Mouse (Mus musculus) myocyte (in vitro differentiated cells): ENCODE measurements around the gene Brinp3. TPM values are rescaled to one million over a fixed set of nuclear protein-coding genes. Genes with fewer than 3 reads are reported as not detected.

Experiments used
- H3K27me3 ChIP-seq: one replicate; pipeline ENCODE4 v1.6.1; 2011; ENCODE audit not compliant: control insufficient read depth, insufficient read depth, insufficient read length
- H3K36me3 ChIP-seq: one replicate; pipeline ENCODE4 v1.6.1; 2011; ENCODE audit not compliant: control insufficient read depth, insufficient read depth
- H3K4me2 ChIP-seq: one replicate; pipeline ENCODE4 v1.6.1; 2011; ENCODE audit warnings: low read depth, control low read depth
- H3K4me3 ChIP-seq: one replicate; pipeline ENCODE4 v1.5.1; 2011; ENCODE audit warnings: mild to moderate bottlenecking, control low read depth, moderate library complexity
- H3K79me2 ChIP-seq: one replicate; pipeline ENCODE4 v1.6.1; 2011; ENCODE audit not compliant: control insufficient read depth, insufficient read depth
- H3ac ChIP-seq: one replicate; pipeline ENCODE4 v1.6.1; 2011; ENCODE audit not compliant: control insufficient read depth, insufficient read length
- CEBPB ChIP-seq: IDR thresholded peaks from 2 replicates; pipeline ENCODE4 v1.6.1; 2011; ENCODE audit warnings: mild to moderate bottlenecking, moderate library complexity; ENCODE audit not compliant: poor library complexity, insufficient read depth, severe bottlenecking
- E2F4 ChIP-seq: IDR thresholded peaks from one replicate; pipeline ENCODE4 v1.6.1; 2011; ENCODE audit warnings: mild to moderate bottlenecking, control low read depth, moderate library complexity; ENCODE audit not compliant: insufficient read depth
- MAX ChIP-seq: IDR thresholded peaks from one replicate; pipeline ENCODE4 v1.6.1; 2011; ENCODE audit warnings: low read depth, mild to moderate bottlenecking, control low read depth
- MYOD1 ChIP-seq, 3 experiments: IDR thresholded peaks; one replicate each; pipeline ENCODE4 v1.6.1; 2011; ENCODE audit warnings: control low read depth in 2 of 3, low read depth in 2 of 3, mild to moderate bottlenecking in 2 of 3, moderate library complexity in 1 of 3; ENCODE audit not compliant: insufficient read length in 2 of 3, control insufficient read depth in 1 of 3
- MYOG ChIP-seq, 3 experiments: IDR thresholded peaks; one replicate each; pipeline ENCODE4 v1.6.1; 2011; ENCODE audit warnings: control low read depth in 2 of 3, low read depth in 2 of 3, mild to moderate bottlenecking in 2 of 3; ENCODE audit not compliant: insufficient read length in 2 of 3, control insufficient read depth in 1 of 3, insufficient read depth in 1 of 3
- POLR2A ChIP-seq: IDR thresholded peaks from one replicate; pipeline ENCODE4 v1.6.1; 2011; ENCODE audit warnings: low read depth, mild to moderate bottlenecking, control low read depth, moderate library complexity; ENCODE audit not compliant: insufficient read length
- POLR2AphosphoS2 ChIP-seq: IDR thresholded peaks from one replicate; pipeline ENCODE4 v1.6.1; 2011; ENCODE audit warnings: low read depth, control low read depth; ENCODE audit not compliant: insufficient read length
- REST ChIP-seq: IDR thresholded peaks from one replicate; pipeline ENCODE4 v1.6.1; 2011; ENCODE audit warnings: mild to moderate bottlenecking, control low read depth, moderate library complexity; ENCODE audit not compliant: insufficient read depth, insufficient read length
- SRF ChIP-seq: IDR thresholded peaks from one replicate; pipeline ENCODE4 v1.6.1; 2011; ENCODE audit warnings: low read depth; ENCODE audit not compliant: control insufficient read depth, insufficient read length
- TCF12 ChIP-seq: IDR thresholded peaks from one replicate; pipeline ENCODE4 v1.6.1; 2011; ENCODE audit warnings: mild to moderate bottlenecking, control low read depth; ENCODE audit not compliant: poor library complexity, insufficient read depth, severe bottlenecking
- TCF3 ChIP-seq: IDR thresholded peaks from one replicate; pipeline ENCODE4 v1.6.1; 2011; ENCODE audit warnings: low read depth, control low read depth; ENCODE audit not compliant: insufficient read length
- USF1 ChIP-seq: IDR thresholded peaks from one replicate; pipeline ENCODE4 v1.6.1; 2011; ENCODE audit warnings: low read depth, mild to moderate bottlenecking, control low read depth, moderate library complexity
- polyA plus RNA-seq: library from polyadenylated mRNA; unstranded; fragments of >200 nt; fragmentation: generic; extraction: Trizol; gene quantifications from one replicate; pipeline ENCODE4 v1.2.1, GENCODE M21; 2012; ENCODE audit warnings: missing spikeins

Brinp3 gene
- polyA plus RNA-seq, 1 experiment = 2.8 TPM

DNA sequence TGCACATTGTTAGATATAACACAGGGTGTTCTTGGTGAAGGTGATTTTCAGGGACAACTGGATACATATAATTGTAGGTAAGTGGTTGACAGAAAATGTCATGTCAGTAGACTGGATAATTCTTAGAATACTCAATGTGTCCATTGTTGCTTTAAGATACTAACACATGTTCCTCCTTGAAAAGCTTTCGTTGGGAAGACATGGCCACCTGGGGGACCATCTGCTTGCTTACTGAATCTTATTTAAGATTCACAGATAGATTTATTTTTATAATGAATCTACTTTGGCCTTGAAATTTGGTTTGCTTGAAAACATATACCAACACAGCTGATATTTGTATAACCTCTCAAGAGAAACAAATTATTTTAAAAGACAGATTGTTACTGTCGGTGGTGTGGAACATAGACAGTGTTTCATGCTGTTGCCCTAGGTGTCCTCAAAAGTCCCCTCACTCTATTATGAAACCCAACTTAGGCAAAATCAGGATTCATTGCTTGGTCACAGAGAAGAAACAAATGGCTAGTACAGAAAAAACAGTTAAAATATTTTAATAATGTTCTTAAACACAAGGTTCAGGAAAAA is 52.4 kb downstream of the Brinp3 start:
- H3ac ChIP-seq = no peak overlapping the region
- no peaks in the 10 kb centered on the region for H3K27me3 ChIP-seq
- no peak for TF ChIP-seq CEBPB
- no peak for TF ChIP-seq TCF3
- no peak for TF ChIP-seq MAX
- no peak for TF ChIP-seq TCF12
- no peak for TF ChIP-seq E2F4
- no peak for TF ChIP-seq REST
- TF ChIP-seq MYOG (IDR thresholded peaks at IDR 0.05; ENCODE audit: control insufficient read depth in 1 of 3, insufficient read depth in 1 of 3, insufficient read length in 2 of 3, low read depth in 2 of 3) = no peak
- no peaks in the 10 kb centered on the region for H3K79me2 ChIP-seq
- no peak overlapping the region for H3K4me2 ChIP-seq
- no peaks in the 10 kb centered on the region for H3K36me3 ChIP-seq
- H3K4me3 ChIP-seq = no peak overlapping the region

DNA sequence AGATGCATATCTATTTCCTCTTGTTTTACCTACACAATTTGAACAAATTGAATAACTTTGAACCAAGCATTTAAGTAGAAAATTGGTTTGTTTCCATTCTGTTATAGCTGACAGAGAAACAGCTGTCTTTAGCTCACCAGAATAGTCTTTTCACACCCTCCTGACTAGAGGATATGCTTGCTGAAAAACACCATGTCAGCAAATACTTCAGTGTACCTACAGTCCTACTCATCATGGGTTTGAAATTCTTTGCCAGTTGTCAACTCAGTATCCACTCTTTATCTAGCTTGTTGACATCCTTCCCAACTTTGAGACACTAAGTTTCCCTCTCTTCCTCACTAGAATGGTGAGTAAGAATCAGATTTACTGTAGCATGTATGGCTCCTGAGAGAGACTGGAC is 62.4 kb downstream of the Brinp3 start:
- no peak overlapping the region for H3K4me3 ChIP-seq
- TF ChIP-seq POLR2A = no peak
- no peak for TF ChIP-seq POLR2AphosphoS2
- no peak for TF ChIP-seq TCF3
- no peak for TF ChIP-seq E2F4
- TF ChIP-seq MYOD1 (IDR thresholded peaks at IDR 0.05; ENCODE audit: control insufficient read depth in 1 of 3, insufficient read length in 2 of 3, low read depth in 2 of 3) = no peak
- no peak for TF ChIP-seq MYOG (IDR thresholded peaks at IDR 0.05; ENCODE audit: control insufficient read depth in 1 of 3, insufficient read depth in 1 of 3, insufficient read length in 2 of 3, low read depth in 2 of 3)
- TF ChIP-seq REST = no peak
- TF ChIP-seq TCF12 = no peak
- no peak for TF ChIP-seq SRF
- TF ChIP-seq MAX = no peak
- no peak for TF ChIP-seq CEBPB
- H3K27me3 ChIP-seq = no peaks in the 10 kb centered on the region
- no peak overlapping the region for H3ac ChIP-seq
- H3K4me2 ChIP-seq = no peak overlapping the region
- no peaks in the 10 kb centered on the region for H3K36me3 ChIP-seq
- no peaks in the 10 kb centered on the region for H3K79me2 ChIP-seq

DNA sequence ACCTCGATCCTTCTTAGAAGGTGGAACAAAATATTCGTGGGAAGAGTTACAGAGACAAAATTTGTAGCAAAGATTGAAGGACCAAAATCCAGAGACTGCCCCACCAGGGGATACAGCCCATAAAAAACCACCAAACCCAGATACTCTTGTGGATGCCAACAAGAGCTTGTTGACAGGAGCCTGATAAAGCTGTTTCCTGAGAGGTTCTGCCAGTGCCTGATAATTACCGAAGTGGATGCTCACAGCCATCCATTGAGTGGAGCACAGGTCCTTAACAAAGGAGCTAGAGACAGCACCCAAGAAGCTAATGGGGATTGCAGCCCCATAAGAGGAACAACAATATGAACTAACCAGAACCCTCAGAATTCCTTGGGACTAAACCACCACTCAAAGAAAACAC is 67.6 kb downstream of the Brinp3 start:
- TF ChIP-seq POLR2AphosphoS2 (no peak), CEBPB (no peak)
- Histone ChIP-seq H3K36me3 (no peaks in the 10 kb centered on the region), H3K4me3 (no peak overlapping the region), H3ac (no peak overlapping the region), H3K27me3 (no peaks in the 10 kb centered on the region), H3K79me2 (no peaks in the 10 kb centered on the region), H3K4me2 (no peak overlapping the region)

DNA sequence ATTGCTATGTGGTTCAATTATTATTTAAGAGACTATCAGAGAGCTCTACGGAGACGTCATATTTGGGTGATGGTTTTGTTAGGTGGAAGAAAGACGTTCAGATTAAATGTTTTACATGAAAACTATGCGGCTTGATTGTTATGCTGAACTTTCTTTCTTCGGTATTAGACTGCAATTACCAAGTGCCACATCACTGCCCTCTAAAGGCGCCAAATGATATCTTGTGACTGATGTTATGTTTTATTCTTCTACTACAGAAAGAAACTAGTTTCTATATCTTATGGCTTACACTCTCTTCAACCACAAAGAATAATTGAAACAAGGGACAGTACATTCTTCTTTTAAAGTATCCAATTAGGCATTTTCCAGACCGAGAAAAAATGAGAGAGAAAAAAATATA is 89.6 kb downstream of the Brinp3 start:
- no peak overlapping the region for H3ac ChIP-seq
- H3K4me3 ChIP-seq = no peak overlapping the region
- no peaks in the 10 kb centered on the region for H3K79me2 ChIP-seq
- no peaks in the 10 kb centered on the region for H3K27me3 ChIP-seq
- no peaks in the 10 kb centered on the region for H3K36me3 ChIP-seq
- H3K4me2 ChIP-seq = no peak overlapping the region
- no peak for TF ChIP-seq POLR2AphosphoS2
- TF ChIP-seq MAX = no peak
- no peak for TF ChIP-seq REST
- no peak for TF ChIP-seq POLR2A
- no peak for TF ChIP-seq TCF12

DNA sequence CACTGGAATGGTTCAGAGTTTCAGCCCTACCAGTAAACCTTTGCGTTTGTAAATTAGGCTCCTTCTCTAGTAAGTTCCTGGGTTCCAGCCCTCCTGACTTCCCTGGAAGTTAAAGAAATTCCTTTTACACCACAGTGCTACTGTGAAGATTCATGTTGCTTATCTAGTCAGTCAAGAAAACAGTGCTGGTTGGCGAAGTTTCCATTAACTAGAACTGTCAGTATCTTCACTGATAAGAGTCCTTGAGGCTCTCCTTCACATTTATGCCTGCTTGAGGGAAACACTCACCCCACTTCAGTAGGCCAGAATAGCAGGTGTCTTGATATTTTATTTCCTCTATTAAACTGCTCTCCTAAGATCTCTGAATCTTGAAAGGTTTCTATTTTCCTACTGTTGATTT is 138.3 kb downstream of the Brinp3 start:
- no peaks in the 10 kb centered on the region for H3K36me3 ChIP-seq
- no peak overlapping the region for H3K4me3 ChIP-seq
- no peaks in the 10 kb centered on the region for H3K27me3 ChIP-seq
- no peaks in the 10 kb centered on the region for H3K79me2 ChIP-seq
- no peak overlapping the region for H3K4me2 ChIP-seq
- no peak overlapping the region for H3ac ChIP-seq
- no peak for TF ChIP-seq E2F4
- TF ChIP-seq USF1 = no peak
- no peak for TF ChIP-seq TCF12
- TF ChIP-seq REST = no peak
- TF ChIP-seq POLR2A = no peak
- no peak for TF ChIP-seq POLR2AphosphoS2
- no peak for TF ChIP-seq MYOD1 (IDR thresholded peaks at IDR 0.05; ENCODE audit: control insufficient read depth in 1 of 3, insufficient read length in 2 of 3, low read depth in 2 of 3)
- TF ChIP-seq SRF = no peak
- TF ChIP-seq CEBPB = no peak
- TF ChIP-seq MAX = no peak
- TF ChIP-seq TCF3 = no peak
- no peak for TF ChIP-seq MYOG (IDR thresholded peaks at IDR 0.05; ENCODE audit: control insufficient read depth in 1 of 3, insufficient read depth in 1 of 3, insufficient read length in 2 of 3, low read depth in 2 of 3)
